Mouse (Mus musculus) heart, embryonic 12.5 days (tissue): ENCODE data around the gene Eftud2. TPM values are rescaled to one million over a fixed set of nuclear protein-coding genes. Genes with fewer than 3 reads are reported as not detected.

Source experiments
- ATAC-seq: fragments of 200-750 bp; cut with Nextera tagmentation; 2 replicates; pipeline ENCODE4 v1.8.0; 2017; ENCODE audit warnings: moderate TSS enrichment, moderate library complexity; ENCODE audit not compliant: insufficient number of reproducible peaks, low FRiP score
- H3K27ac ChIP-seq: fragments of 300-500 bp; sonication (generic); 2 replicates; pipeline ENCODE4 v1.5.1; 2016; ENCODE audit warnings: mild to moderate bottlenecking, moderate library complexity; ENCODE audit not compliant: poor library complexity, severe bottlenecking
- H3K27me3 ChIP-seq: fragments of 300-500 bp; sonication (generic); replicated peaks from 2 replicates; pipeline ENCODE4 v1.6.1; 2016; ENCODE audit warnings: mild to moderate bottlenecking, moderate library complexity
- H3K36me3 ChIP-seq: fragments of 300-500 bp; sonication (generic); 2 replicates; pipeline ENCODE4 v1.6.1; 2016; ENCODE audit warnings: mild to moderate bottlenecking, moderate library complexity
- H3K4me1 ChIP-seq: fragments of 300-500 bp; sonication (generic); replicated peaks from 2 replicates; pipeline ENCODE4 v1.6.1; 2016; ENCODE audit warnings: mild to moderate bottlenecking
- H3K4me2 ChIP-seq: fragments of 300-500 bp; sonication (generic); 2 replicates; pipeline ENCODE4 v1.6.1; 2016; ENCODE audit warnings: mild to moderate bottlenecking, moderate library complexity
- H3K4me3 ChIP-seq: fragments of 300-500 bp; sonication (generic); 2 replicates; pipeline ENCODE4 v1.5.1; 2016; ENCODE audit warnings: mild to moderate bottlenecking
- H3K9ac ChIP-seq: fragments of 300-500 bp; sonication (generic); 2 replicates; pipeline ENCODE4 v1.6.1; 2016; ENCODE audit warnings: mild to moderate bottlenecking, moderate library complexity
- H3K9me3 ChIP-seq: fragments of 300-500 bp; sonication (generic); replicated peaks from 2 replicates; pipeline ENCODE4 v1.6.1; 2016; ENCODE audit warnings: mild to moderate bottlenecking, moderate library complexity
- WGBS: fragments of 180-500 bp; shearing (Covaris S2); methylation state at CpG from one replicate; pipeline ENCODE4 v1.1.7; 2016; 5-methylcytosine and 5-hydroxymethylcytosine counted together
- polyA plus RNA-seq: library from polyadenylated mRNA; unstranded; fragments of >200 nt; fragmentation: Nextera tagmentation; extraction: Ambion mirVana; gene quantifications from 2 replicates; pipeline ENCODE4 v1.2.1, GENCODE M21; 2016

Eftud2 gene
- polyA plus RNA-seq, 1 experiment from 2014 or later = 145 TPM

GRCm38 (mm10) chr11:102818121-102819020, 62.4 kb downstream of the Eftud2 start:
- peak; percentile 30; the same call in 1 of the 2 replicates for ATAC-seq
- H3K36me3 ChIP-seq = no peaks in the 10 kb centered on the region
- H3K4me1 ChIP-seq = peaks cover 25% of the 10 kb centered on the region
- peak overlapping the region; percentile 72 for H3K4me2 ChIP-seq
- H3K27me3 ChIP-seq = no peaks in the 10 kb centered on the region; the same call in 1 of the 2 replicates
- H3K4me3 ChIP-seq = peak overlapping the region; percentile 90
- WGBS = under 1% methylated on average over 72 of the region's 92 CpGs
- no peaks in the 10 kb centered on the region for H3K9me3 ChIP-seq
- peak overlapping the region; percentile 98 for H3K9ac ChIP-seq
- H3K27ac ChIP-seq = peak overlapping the region; percentile 99

- ATAC-seq = no peak
- H3K9me3 ChIP-seq = no peaks in the 10 kb centered on the region
- no peak overlapping the region for H3K9ac ChIP-seq
- H3K4me2 ChIP-seq = peak overlapping the region; percentile 24
- peaks cover 39% of the 10 kb centered on the region for H3K4me1 ChIP-seq
- no peak overlapping the region for H3K27ac ChIP-seq
- no peaks in the 10 kb centered on the region for H3K27me3 ChIP-seq
- H3K36me3 ChIP-seq = peaks cover 9% of the 10 kb centered on the region
- H3K4me3 ChIP-seq = no peak overlapping the region
These were observed 65.9 kb downstream of the Eftud2 start for GRCm38 (mm10) chr11:102814881-102815280.

- 69% methylated on average over 4 of the region's 4 CpGs for WGBS
- Histone ChIP-seq H3K27ac (no peak overlapping the region), H3K27me3 (no peaks in the 10 kb centered on the region), H3K9ac (no peak overlapping the region), H3K36me3 (peaks cover 9% of the 10 kb centered on the region), H3K4me3 (no peak overlapping the region), H3K4me2 (no peak overlapping the region), H3K9me3 (no peaks in the 10 kb centered on the region), H3K4me1 (peaks cover 43% of the 10 kb centered on the region)
- no peak for ATAC-seq
These were observed 69.9 kb downstream of the Eftud2 start for GRCm38 (mm10) chr11:102810721-102811485.

- Histone ChIP-seq H3K27ac (peak overlapping the region; percentile 44; the same call in 1 of the 2 replicates), H3K9ac (no peak overlapping the region), H3K4me2 (no peak overlapping the region), H3K4me1 (peaks cover 34% of the 10 kb centered on the region), H3K9me3 (no peaks in the 10 kb centered on the region), H3K4me3 (no peak overlapping the region), H3K36me3 (peaks cover 31% of the 10 kb centered on the region), H3K27me3 (no peaks in the 10 kb centered on the region)
- ATAC-seq = no peak
- 72% methylated on average over 5 of the region's 5 CpGs for WGBS
These were observed 72.5 kb downstream of the Eftud2 start for GRCm38 (mm10) chr11:102808246-102808645.

GRCm38 (mm10) chr11:102803453-102803852, 77.3 kb downstream of the Eftud2 start:
- no peak overlapping the region for H3K4me2 ChIP-seq
- H3K27me3 ChIP-seq = no peaks in the 10 kb centered on the region
- 83% methylated on average over 5 of the region's 5 CpGs for WGBS
- no peak overlapping the region for H3K27ac ChIP-seq
- H3K4me3 ChIP-seq = no peak overlapping the region
- peaks cover 66% of the 10 kb centered on the region for H3K36me3 ChIP-seq
- peaks cover 27% of the 10 kb centered on the region for H3K4me1 ChIP-seq
- no peak for ATAC-seq
- H3K9ac ChIP-seq = no peak overlapping the region
- no peaks in the 10 kb centered on the region for H3K9me3 ChIP-seq

GRCm38 (mm10) chr11:102794157-102794556, 86.6 kb downstream of the Eftud2 start:
- peak overlapping the region; percentile 21; the same call in 1 of the 2 replicates for H3K4me2 ChIP-seq
- WGBS = 31% methylated on average over 8 of the region's 8 CpGs
- 0 out of 2 replicates have a peak overlapping the region, but pooled peaks have one; percentile 46 for H3K9ac ChIP-seq

GRCm38 (mm10) chr11:102791682-102792445, 88.9 kb downstream of the Eftud2 start:
- Histone ChIP-seq H3K9me3 (no peaks in the 10 kb centered on the region), H3K4me3 (no peak overlapping the region), H3K27ac (peak overlapping the region; percentile 79), H3K9ac (peak overlapping the region; percentile 55), H3K4me2 (peak overlapping the region; percentile 31), H3K4me1 (peaks cover 57% of the 10 kb centered on the region), H3K27me3 (no peaks in the 10 kb centered on the region), H3K36me3 (peaks cover 6% of the 10 kb centered on the region; the same call in 1 of the 2 replicates)
- no peak for ATAC-seq
- 27% methylated on average over 14 of the region's 14 CpGs for WGBS

More at GRCm38 (mm10) chr11:102794157-102794556, 86.6 kb downstream of the Eftud2 start:
- peak overlapping the region; percentile 78 for H3K27ac ChIP-seq
- no peaks in the 10 kb centered on the region for H3K9me3 ChIP-seq
- peaks cover 45% of the 10 kb centered on the region for H3K4me1 ChIP-seq
- H3K4me3 ChIP-seq = no peak overlapping the region
- ATAC-seq = peak; percentile 33; the same call in 1 of the 2 replicates
- no peaks in the 10 kb centered on the region for H3K27me3 ChIP-seq
- H3K36me3 ChIP-seq = peaks cover 22% of the 10 kb centered on the region

Other genes starting within 250 kb of the Eftud2 start
- gene Meioc, start 217.3 kb downstream of the Eftud2 start, polyA plus RNA-seq = 1.6 and 2.0 TPM in 2 replicates
- gene Ccdc43, start 183.2 kb downstream of the Eftud2 start, polyA plus RNA-seq = 46.4 and 46.5 TPM in 2 replicates
- gene Adam11, start 119.5 kb downstream of the Eftud2 start, polyA plus RNA-seq = 9.1 and 10.0 TPM in 2 replicates
- gene Gjc1, start 61.3 kb downstream of the Eftud2 start, polyA plus RNA-seq = 69.9 and 72.1 TPM in 2 replicates
- not detected in 2 replicates for gene Higd1b, start 45.1 kb downstream of the Eftud2 start, polyA plus RNA-seq
- gene Ccdc103, start 219 bp upstream of the Eftud2 start, polyA plus RNA-seq = 0.42 and 0.71 TPM in 2 replicates
- not detected in 2 replicates for gene Fam187a, start 4.2 kb upstream of the Eftud2 start, polyA plus RNA-seq
- 0.12 and 0.17 TPM in 2 replicates for gene Gfap, start 19.9 kb upstream of the Eftud2 start, polyA plus RNA-seq
- 6.4 and 8.6 TPM in 2 replicates for gene Kif18b, start 44.1 kb upstream of the Eftud2 start, polyA plus RNA-seq
- gene C1ql1, start 65.7 kb upstream of the Eftud2 start, polyA plus RNA-seq = 0.87 and 1.4 TPM in 2 replicates
- gene Nmt1, start 147.2 kb upstream of the Eftud2 start, polyA plus RNA-seq = 46.9 and 50.4 TPM in 2 replicates
- 94.1 and 95.2 TPM in 2 replicates for gene Dcakd, start 147.3 kb upstream of the Eftud2 start, polyA plus RNA-seq
- 5.8 and 6.6 TPM in 2 replicates for gene Plcd3, start 220.7 kb upstream of the Eftud2 start, polyA plus RNA-seq
- gene Acbd4, start 220.7 kb upstream of the Eftud2 start, polyA plus RNA-seq = 13.5 and 13.8 TPM in 2 replicates
- gene Hexim1, start 235.2 kb upstream of the Eftud2 start, polyA plus RNA-seq = 2.8 and 3.0 TPM in 2 replicates